Mouse (Mus musculus) frontal cortex, postnatal 14 days (tissue): ENCODE data around the gene Gpr45.
A peak's percentile ranks its signal among the peaks of the same experiment; 100 is the strongest.
"Not testable (repeated sequence)": the region's sequence is repeated elsewhere in the genome, so short reads cannot be mapped to it uniquely, and the experiment has no call there.

Source experiments
- DNase-seq, 2 experiments: peaks; one replicate each; pipeline ENCODE4 v3.0.0; 2022; ENCODE audit warnings: low spot score in 2 of 2

The Gpr45 gene

DNA sequence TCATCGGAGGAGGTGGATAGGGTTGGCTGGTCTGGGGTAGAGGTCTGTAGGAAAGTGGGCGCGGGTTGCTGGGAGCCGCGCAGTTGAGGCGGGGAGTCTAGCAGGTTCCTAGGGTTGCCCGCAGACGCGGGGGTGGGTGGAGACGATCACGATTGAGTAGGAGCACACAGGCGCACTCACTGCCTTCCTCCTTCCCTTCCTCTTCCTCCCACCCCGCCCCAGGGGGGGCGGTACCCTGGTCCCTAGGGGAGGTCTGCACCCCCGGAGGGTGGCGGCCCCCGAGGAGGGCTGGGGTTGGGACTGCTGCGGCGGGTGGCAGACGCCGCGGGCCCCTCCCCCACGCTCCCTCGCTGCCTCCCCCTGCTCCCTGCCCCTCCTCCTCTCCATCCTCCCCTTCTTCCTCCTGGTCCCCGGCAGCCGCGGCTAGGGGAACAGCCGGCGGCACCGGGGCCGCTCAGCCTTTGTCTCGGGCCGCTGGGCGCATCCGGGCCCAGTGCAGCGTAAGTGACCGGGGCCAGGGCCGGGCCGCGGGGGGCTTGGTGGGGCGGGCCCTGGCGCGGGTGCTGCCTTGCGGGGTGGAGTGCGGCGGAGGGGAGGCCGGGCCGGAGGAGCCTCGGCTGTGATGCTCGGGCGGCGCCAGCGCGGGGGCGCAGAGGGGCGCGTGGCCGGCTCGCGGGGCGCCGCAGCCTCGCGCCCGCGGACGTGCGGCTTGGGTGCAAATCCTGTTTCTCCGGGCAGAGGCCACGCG is at the start of gene Gpr45:
Gpr45 (plus strand) TSS at position 139 of the 748 bp plus-strand sequence.
- peak; percentile 37 to 44 for DNase-seq

DNA sequence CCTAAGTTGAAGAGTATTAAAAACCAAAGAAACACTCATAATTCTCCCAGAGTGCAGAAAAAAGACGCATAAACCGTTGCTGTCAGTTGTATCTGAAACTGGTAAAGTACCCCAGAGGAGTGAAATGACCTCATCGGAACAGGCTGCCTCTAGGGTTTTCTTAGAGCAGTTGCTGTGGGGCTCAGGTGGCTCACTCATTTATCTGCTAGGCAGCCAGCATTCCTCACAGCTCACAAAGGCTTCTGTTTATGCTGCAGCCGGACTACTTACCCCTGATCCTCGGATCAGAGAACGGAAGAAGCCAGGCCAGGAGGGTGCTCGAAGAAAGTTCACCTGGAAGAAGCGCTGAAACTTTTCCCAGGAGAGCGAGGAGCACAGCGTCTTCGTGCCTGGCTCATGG is 47.5 kb upstream of the Gpr45 start:
- DNase-seq, result no peak

- no peak for DNase-seq
These were observed 46.0 kb upstream of the Gpr45 start for GRCm38 (mm10) chr1:42906696-42907095.

DNA sequence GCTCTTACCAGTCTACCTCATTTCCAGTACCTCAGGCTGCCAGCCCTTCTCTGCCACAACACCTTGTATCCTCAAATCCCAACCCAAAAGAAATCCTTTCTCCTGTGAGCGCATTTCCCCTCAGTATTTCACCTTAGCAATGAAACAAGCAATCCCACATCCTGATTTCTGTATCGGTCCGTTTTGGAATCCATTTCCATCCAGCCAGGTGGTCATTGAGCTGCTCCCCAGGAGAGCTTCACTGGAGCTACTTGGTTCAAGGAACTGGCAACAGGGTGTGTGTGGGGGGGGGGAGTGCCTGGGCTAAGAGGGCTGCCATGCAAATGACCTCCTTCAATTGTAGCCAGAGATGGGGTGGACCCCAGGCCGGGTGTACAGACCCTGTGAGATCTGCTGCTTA is 45.5 kb upstream of the Gpr45 start:
- DNase-seq, result no peak

- no peak for DNase-seq
These were observed 37.6 kb upstream of the Gpr45 start for GRCm38 (mm10) chr1:42915062-42915461.

- no peak for DNase-seq
These were observed 36.0 kb upstream of the Gpr45 start for GRCm38 (mm10) chr1:42916719-42917118.

GRCm38 (mm10) chr1:42917908-42918307 is 34.8 kb upstream of the Gpr45 start:
- no peak for DNase-seq

DNA sequence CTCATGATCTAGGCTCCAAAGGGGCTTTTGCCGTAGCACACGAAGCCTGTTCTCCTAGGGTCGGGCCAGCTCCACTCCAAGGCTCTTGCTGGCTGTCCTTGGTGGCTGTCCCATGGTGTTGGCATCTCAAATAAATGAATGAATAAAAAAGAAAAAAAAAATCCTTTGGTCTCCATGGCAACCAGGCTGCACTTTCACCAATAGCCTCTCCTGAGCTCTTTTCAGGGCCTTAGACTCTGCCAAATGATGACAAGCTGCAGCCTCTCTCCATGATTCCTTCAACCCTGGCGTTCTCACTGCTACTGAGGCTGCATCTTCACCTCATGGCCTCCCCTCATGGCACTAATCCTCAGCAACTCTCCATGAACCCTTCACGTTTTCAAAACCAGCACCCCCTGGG is 28.7 kb upstream of the Gpr45 start:
- no peak for DNase-seq

DNA sequence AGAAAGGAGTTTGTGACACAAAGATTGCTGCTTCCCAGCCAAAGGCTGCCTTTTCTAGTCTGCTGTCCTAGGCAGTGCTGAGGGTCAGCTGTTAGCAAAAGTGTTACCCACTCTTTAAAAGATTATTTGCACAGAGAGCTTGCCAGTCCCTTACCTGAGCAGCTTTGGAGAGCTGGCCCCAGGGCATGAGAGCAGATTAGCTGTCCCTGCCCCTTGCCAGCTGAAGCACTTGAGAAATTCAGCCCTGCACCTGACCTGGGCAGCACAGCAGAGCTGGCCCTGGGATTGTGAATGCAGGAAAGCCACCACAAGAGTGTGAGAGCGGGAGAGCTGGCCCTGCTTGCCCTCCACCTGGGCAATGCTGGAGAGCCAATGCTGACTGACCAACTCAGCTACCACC is 19.1 kb upstream of the Gpr45 start:
- no peak for DNase-seq

DNA sequence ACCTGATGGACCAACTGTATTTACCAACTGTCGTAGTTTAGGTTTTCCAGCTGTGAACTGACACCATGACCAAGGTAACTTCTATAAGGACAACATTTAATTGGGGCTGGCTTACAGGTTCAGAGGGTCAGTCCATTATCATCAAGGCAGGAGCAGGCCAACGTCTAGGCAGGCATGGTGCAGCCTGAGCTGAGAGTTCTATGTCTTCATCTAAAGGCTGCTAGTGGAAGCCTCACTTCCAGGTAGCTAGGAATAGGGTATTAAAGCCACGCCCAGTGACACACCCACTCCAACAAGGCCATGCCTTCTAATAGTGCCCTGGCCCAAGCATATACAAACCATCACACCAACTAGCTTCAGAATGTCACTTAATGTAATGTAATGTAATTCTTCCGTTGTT is 4.2 kb upstream of the Gpr45 start:
- no peak for DNase-seq

- no peak for DNase-seq
These were observed 780 bp downstream of the Gpr45 start for GRCm38 (mm10) chr1:42953482-42953822.

DNA sequence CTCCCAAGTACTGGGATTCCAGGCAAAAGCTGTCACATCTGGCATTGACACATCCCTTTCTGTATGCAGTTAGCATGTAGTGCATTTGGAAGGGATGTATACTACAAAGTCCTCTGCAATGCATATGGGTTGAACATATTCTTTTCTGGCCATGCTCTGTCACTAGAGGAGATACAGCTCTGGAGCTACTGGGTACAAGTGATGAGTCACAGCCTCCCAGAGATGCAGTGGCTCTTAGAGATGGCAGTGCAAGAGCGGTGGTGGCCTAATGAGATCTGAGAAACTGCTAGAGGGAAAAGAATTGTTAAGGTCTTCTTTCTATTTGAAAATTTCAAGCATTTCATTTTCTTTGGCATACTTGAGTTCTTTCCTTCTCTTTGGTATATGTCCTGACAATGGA is 4.2 kb downstream of the Gpr45 start:
- no peak for DNase-seq

DNA sequence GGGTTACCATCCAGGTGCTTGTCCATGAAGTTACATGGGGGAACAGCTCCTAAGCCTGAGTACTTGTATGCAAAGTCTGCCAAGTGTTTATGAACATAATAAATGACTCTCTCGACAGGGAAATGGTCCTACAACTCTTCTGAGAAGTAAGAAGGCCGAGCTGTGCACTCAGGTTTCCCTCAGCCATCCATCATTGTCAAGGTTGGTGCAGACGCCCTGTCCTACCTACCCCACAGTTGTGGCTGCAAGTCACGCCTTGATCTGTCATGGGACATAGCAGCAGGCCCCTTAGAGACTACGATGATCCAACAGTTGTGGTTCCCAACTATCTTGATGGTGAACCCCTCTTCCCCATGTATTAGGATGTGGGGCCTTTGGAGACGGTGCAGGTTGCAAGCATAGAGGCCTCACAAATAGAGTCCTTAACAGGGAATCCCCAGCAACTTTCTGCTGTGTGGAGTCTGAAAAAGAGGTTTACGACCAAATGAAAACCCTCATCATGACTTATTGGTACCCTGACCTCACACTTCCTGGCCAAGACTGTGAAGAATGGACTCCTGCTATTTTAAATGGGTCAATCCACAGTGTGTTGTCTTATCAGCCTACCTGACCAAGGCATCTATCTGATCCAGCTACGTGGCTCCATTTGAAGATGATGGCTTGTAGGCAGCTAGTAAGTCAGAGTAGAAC is 30.6 kb downstream of the Gpr45 start:
- DNase-seq, result no peak

- DNase-seq, result no peak
These were observed 31.4 kb downstream of the Gpr45 start for GRCm38 (mm10) chr1:42984119-42984518.

DNA sequence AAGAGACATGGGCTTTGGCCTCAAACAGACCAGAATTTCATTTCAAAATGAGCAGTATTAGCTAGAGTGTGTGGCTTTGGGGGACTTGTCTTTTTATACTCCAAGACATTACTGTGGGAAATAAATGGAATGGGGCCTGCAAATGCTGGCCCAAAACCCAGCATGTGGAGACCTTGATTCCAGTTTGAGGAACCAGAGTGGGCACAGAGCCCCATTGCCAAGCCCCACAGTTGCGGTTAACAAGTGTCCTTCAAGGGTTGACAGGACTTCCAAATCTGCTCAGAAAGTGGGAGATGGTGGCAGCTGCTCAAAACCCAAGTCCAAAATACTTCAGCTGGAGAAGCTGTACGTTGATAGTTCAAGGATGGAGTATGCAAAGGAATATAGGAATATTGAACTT is 36.3 kb downstream of the Gpr45 start:
- DNase-seq, result no peak

DNA sequence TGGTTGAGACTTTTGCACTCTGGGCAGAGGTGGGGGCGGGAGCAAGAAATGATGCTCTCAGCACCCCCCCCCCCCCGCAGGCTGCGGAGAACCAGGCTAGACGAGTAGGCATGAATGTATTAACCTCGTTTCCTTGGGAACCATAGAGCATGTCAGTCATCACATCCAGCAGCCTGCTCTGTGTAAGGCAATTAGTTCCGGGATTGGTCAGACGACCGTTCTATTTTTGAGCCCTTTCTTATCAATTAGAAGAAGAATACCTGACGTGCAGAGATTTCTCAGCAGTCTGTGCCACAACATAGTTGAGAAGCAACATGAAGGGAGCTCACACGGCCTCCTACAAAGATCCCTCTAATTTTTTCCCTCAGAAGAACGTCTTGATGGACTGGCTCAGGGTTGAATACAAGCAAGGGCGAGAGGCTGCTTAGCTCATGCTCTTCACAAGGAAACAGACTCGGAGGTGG is 53.4 kb downstream of the Gpr45 start:
- DNase-seq, result peak; percentile 8 to 17

DNA sequence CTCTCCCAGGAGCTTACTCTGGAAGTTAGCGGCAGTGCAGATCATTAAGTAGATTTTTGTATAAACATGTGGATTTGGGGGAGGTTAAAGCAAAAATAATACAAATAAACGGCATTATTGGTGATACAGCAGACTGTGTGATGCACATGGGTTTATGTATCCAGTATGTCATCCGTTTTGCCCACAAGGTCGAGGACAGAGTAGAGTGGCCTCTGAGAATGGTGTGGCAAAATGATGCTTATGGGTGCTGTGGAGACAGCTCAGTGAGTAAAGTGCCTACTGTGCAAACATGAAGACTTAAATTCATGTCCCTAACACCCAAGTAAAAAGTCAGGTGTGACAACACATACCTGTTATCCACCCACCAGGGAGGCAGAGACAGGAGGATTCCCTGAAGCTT is 53.9 kb downstream of the Gpr45 start:
- DNase-seq, result no peak

GRCm38 (mm10) chr1:43010461-43010860 is 57.8 kb downstream of the Gpr45 start:
- DNase-seq, result no peak

GRCm38 (mm10) chr1:43015153-43015685 is 62.5 kb downstream of the Gpr45 start:
- not testable (repeated sequence) for DNase-seq

DNA sequence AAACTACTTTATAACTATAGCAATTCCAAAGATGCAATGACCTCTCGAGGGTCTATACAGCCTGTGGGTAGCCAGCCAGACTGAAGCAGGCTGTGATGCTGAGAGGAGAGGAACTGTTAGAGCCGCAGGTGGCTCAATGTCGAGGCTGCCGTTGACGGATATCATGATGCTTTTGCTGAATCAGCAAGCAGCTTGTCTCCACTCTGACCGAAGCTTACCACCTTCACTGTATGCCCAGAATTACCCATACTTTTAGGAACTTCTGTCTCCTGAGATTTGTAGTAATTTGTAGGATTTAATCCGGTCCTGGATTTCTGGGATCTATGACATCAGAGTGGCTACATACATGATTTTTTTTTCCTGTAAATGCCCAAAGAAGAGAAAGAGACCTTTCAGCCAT is 83.3 kb downstream of the Gpr45 start:
- DNase-seq, result no peak

DNA sequence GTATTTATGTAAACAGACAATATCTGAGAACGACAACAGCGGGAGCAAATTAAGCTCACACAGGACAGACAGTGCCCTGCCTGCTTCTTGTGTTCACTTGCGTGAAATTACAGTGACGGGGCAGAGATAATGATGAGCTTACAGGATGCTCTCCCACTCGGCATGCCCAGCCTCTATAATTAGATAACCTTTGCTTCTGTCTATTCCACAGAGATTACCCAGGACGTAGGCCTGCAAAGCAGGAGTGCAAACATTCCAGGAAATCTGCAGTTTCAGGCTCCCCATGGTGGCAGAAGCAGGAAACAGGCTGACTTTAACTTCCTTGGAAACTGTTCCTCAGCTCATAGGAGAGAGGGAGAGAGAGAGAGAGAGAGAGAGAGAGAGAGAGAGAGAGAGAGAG is 89.6 kb downstream of the Gpr45 start:
- DNase-seq, result no peak

DNA sequence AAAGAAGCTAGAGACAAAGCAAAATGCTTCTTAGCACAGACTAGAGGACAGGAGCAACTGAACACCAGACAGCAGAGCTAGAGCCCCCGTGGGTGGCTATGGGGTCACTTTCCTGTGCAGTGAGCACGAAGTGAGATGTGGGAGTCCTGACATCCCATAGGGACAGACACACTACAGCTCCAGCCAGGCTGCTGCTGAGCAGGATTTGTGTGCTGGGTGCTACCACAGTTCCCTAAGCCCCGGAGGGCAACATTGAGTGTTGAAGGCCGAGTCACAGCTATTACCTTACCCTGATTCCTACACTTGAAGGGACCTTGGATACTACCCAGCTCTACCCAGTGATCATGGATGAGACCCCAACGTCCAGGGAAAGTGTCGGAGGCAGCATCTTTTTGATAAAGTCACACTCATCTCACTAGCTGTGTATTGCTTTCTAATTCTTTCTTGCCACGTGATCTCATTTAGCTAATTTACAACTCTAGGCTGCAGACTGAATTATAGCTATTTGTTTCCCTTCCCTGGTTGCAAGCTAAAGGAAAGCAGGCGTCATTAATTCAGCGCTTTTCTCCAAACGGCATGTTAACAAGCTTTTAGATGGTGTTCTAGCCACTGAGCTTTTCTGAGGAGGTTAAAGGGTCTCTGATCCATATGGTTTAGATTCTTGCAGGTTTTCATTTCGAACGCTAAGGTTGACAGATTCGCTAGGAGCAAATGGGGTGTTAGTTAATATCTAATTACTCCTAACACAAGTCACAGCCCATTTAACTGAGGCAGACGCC is 92.7 kb downstream of the Gpr45 start:
- no peak for DNase-seq
